Mouse (Mus musculus) testis, adult 2 months (tissue): ENCODE results near the gene Thsd4.

Experiments used
- CTCF ChIP-seq: fragments of 200-500 bp; IDR thresholded peaks from 2 replicates; pipeline ENCODE4 v1.5.1; 2012; ENCODE audit warnings: low read depth, mild to moderate bottlenecking, inconsistent platforms, low read length, moderate library complexity; ENCODE audit not compliant: control insufficient read depth, insufficient read depth, insufficient replicate concordance
- POLR2A ChIP-seq: fragments of 200-500 bp; IDR thresholded peaks from 2 replicates; pipeline ENCODE4 v1.6.1; 2012; ENCODE audit warnings: low read depth, mild to moderate bottlenecking, inconsistent platforms, low read length, moderate library complexity; ENCODE audit not compliant: control insufficient read depth

DNA sequence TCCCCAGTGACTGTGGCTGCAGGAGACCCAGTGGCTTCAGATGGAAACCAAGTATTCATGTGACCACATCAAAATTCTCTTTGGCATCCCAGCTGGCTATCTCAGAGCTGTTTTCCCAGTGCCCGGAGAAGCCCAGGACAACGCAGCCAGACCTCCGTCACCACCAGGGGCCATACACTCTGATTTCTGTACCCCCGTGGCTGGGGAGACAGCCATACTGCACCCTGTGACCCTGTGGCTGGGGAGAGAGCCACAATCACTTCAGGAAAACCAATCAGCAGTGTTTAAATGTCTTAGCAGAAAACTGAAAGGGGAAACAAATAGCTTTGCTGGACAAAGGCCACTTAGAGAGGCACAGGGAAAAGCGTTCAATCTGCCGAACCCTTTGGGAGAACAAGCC, 208.2 kb downstream of the Thsd4 start:
- TF ChIP-seq CTCF (no peak), POLR2A (no peak)
